22 mouse cellular contexts compared by ENCODE assay signal in genomic region chr8:101937859-101938258, GRCm38 (mm10).
DNase-seq lines count a peak whose midpoint lies in the region; ATAC-seq and TF ChIP-seq lines count a peak whose summit lies in the region.
"Had no signal": no experiment of that assay in that cellular context is flagged by ENCODE, and none has a peak within 500 bp of the region (broad histone marks: within the 10 kb centered on the region; RNA-seq: fewer than 3 reads in every experiment).

No protein-coding gene starts in this region.

- no peak overlapping the region for H3K27ac ChIP-seq in hindbrain, embryonic 13.5 days
- H3K27ac ChIP-seq in hindbrain, embryonic 14.5 days: no peak overlapping the region
- H3K27ac ChIP-seq in midbrain, embryonic 16.5 days (ENCODE audit: low read length): no peak overlapping the region
- H3K27ac ChIP-seq in midbrain, embryonic 11.5 days (ENCODE audit: low read depth, low read length): no peak overlapping the region
- no peak overlapping the region for H3K27ac ChIP-seq in hindbrain, postnatal 0 days
- H3K27ac ChIP-seq: embryonic facial prominence, embryonic 15.5 days; forebrain, embryonic 10.5 days; gastrocnemius, adult 2 months had no signal

- no peak overlapping the region for H3K9ac ChIP-seq in hindbrain, embryonic 13.5 days
- H3K9ac ChIP-seq in hindbrain, embryonic 14.5 days: no peak overlapping the region
- no peak overlapping the region for H3K9ac ChIP-seq in midbrain, embryonic 16.5 days (ENCODE audit: low read depth, low read length)
- H3K9ac ChIP-seq in midbrain, embryonic 11.5 days (ENCODE audit: low read length): no peak overlapping the region
- H3K9ac ChIP-seq in hindbrain, postnatal 0 days (replicated peaks; ENCODE audit: low read length): no peak overlapping the region
- H3K9ac ChIP-seq: embryonic facial prominence, embryonic 15.5 days had no signal

- ATAC-seq in hindbrain, embryonic 13.5 days (ENCODE audit: low FRiP score): 0 out of 2 replicates have a peak, but pooled peaks have one; percentile 43
- no peak for ATAC-seq in hindbrain, embryonic 14.5 days (ENCODE audit: low FRiP score)
- peak; percentile 39; the same call in 1 of the 2 replicates for ATAC-seq in midbrain, embryonic 16.5 days
- ATAC-seq in midbrain, embryonic 11.5 days (ENCODE audit: low FRiP score): no peak
- 0 out of 2 replicates have a peak, but pooled peaks have one; percentile 38 for ATAC-seq in hindbrain, postnatal 0 days
- ATAC-seq: forebrain, embryonic 14.5 days; inflammation-experienced regulatory T-cells, adult 6 months had no signal

- no peaks in the 10 kb centered on the region for H3K9me3 ChIP-seq in hindbrain, embryonic 13.5 days
- no peaks in the 10 kb centered on the region for H3K9me3 ChIP-seq in hindbrain, embryonic 14.5 days (ENCODE audit: control insufficient read depth, low read length)
- no peaks in the 10 kb centered on the region for H3K9me3 ChIP-seq in midbrain, embryonic 16.5 days (replicated peaks; ENCODE audit: control insufficient read depth, low read length, poor library complexity, severe bottlenecking)
- H3K9me3 ChIP-seq in midbrain, embryonic 11.5 days (ENCODE audit: control insufficient read depth, low read length): no peaks in the 10 kb centered on the region
- no peaks in the 10 kb centered on the region for H3K9me3 ChIP-seq in hindbrain, postnatal 0 days (ENCODE audit: low read length)
- H3K9me3 ChIP-seq: embryonic facial prominence, embryonic 15.5 days; forebrain, embryonic 10.5 days had no signal

- no peak overlapping the region for H3K4me3 ChIP-seq in hindbrain, embryonic 13.5 days
- no peak overlapping the region for H3K4me3 ChIP-seq in hindbrain, embryonic 14.5 days (replicated peaks; ENCODE audit: low read length)
- H3K4me3 ChIP-seq in midbrain, embryonic 16.5 days (ENCODE audit: low read depth, low read length): no peak overlapping the region
- H3K4me3 ChIP-seq in midbrain, embryonic 11.5 days (ENCODE audit: low read depth, low read length): no peak overlapping the region
- H3K4me3 ChIP-seq in hindbrain, postnatal 0 days (ENCODE audit: low read length): no peak overlapping the region
- H3K4me3 ChIP-seq: embryonic facial prominence, embryonic 15.5 days; erythroblast, embryonic 14.5 days; forebrain, embryonic 10.5 days; gastrocnemius, adult 2 months had no signal

- H3K4me2 ChIP-seq in hindbrain, embryonic 13.5 days: no peak overlapping the region
- H3K4me2 ChIP-seq in hindbrain, embryonic 14.5 days (replicated peaks): no peak overlapping the region
- H3K4me2 ChIP-seq in midbrain, embryonic 16.5 days (ENCODE audit: low read length): no peak overlapping the region
- no peak overlapping the region for H3K4me2 ChIP-seq in midbrain, embryonic 11.5 days
- no peak overlapping the region for H3K4me2 ChIP-seq in hindbrain, postnatal 0 days (ENCODE audit: low read depth, low read length)
- H3K4me2 ChIP-seq: embryonic facial prominence, embryonic 15.5 days had no signal

- H3K36me3 ChIP-seq in hindbrain, embryonic 13.5 days: no peaks in the 10 kb centered on the region
- no peaks in the 10 kb centered on the region for H3K36me3 ChIP-seq in hindbrain, embryonic 14.5 days (replicated peaks; ENCODE audit: control insufficient read depth, insufficient read depth)
- no peaks in the 10 kb centered on the region for H3K36me3 ChIP-seq in midbrain, embryonic 16.5 days (ENCODE audit: control insufficient read depth, insufficient read depth, low read length)
- H3K36me3 ChIP-seq in midbrain, embryonic 11.5 days (ENCODE audit: control insufficient read depth, insufficient read depth, low read length): no peaks in the 10 kb centered on the region
- H3K36me3 ChIP-seq in hindbrain, postnatal 0 days (ENCODE audit: insufficient read depth, low read length): no peaks in the 10 kb centered on the region
- H3K36me3 ChIP-seq: embryonic facial prominence, embryonic 15.5 days; forebrain, embryonic 10.5 days had no signal

- no peaks in the 10 kb centered on the region for H3K4me1 ChIP-seq in hindbrain, embryonic 13.5 days (replicated peaks)
- no peaks in the 10 kb centered on the region for H3K4me1 ChIP-seq in hindbrain, embryonic 14.5 days (replicated peaks; ENCODE audit: control insufficient read depth, insufficient read depth, low read length)
- H3K4me1 ChIP-seq in midbrain, embryonic 16.5 days (ENCODE audit: control insufficient read depth, insufficient read depth, low read length): no peaks in the 10 kb centered on the region
- H3K4me1 ChIP-seq in midbrain, embryonic 11.5 days (ENCODE audit: control insufficient read depth, insufficient read depth, low read length): no peaks in the 10 kb centered on the region
- H3K4me1 ChIP-seq in hindbrain, postnatal 0 days (ENCODE audit: insufficient read depth, low read length): no peaks in the 10 kb centered on the region
- H3K4me1 ChIP-seq: embryonic facial prominence, embryonic 15.5 days; forebrain, embryonic 10.5 days had no signal

- no peaks in the 10 kb centered on the region for H3K27me3 ChIP-seq in hindbrain, embryonic 13.5 days
- H3K27me3 ChIP-seq in hindbrain, embryonic 14.5 days (ENCODE audit: control insufficient read depth, insufficient read depth, low read length): no peaks in the 10 kb centered on the region
- no peaks in the 10 kb centered on the region for H3K27me3 ChIP-seq in midbrain, embryonic 16.5 days (ENCODE audit: control insufficient read depth, insufficient read depth, low read depth, low read length)
- no peaks in the 10 kb centered on the region for H3K27me3 ChIP-seq in midbrain, embryonic 11.5 days (ENCODE audit: control insufficient read depth, insufficient read depth, low read length)
- H3K27me3 ChIP-seq in hindbrain, postnatal 0 days (ENCODE audit: insufficient read depth, low read length): no peaks in the 10 kb centered on the region
- H3K27me3 ChIP-seq: CH12.LX; embryonic facial prominence, embryonic 15.5 days had no signal

- TF ChIP-seq CTCF in hindbrain, postnatal 0 days (IDR thresholded peaks at IDR 0.05; ENCODE audit: low read depth): no peak

- DNase-seq in hindbrain, embryonic 14.5 days (ENCODE audit: low spot score): no peak
- no peak for DNase-seq in midbrain, embryonic 11.5 days (ENCODE audit: low spot score, missing footprints)
- peak; percentile 24 for DNase-seq in hindbrain, postnatal 0 days (ENCODE audit: low spot score)
- DNase-seq in kidney, postnatal 4 days: no peak
- DNase-seq: adrenal gland, adult 2 months; adrenal gland, postnatal 25 days; cerebellum, adult 11 months; cerebellum, adult 8-10 months; cerebellum, postnatal 14 days; embryo, embryonic 11 days; gastrocnemius, adult 2 months; gastrocnemius, postnatal 25 days; heart, postnatal 10 days; heart, postnatal 4 days had no signal

- 51% methylated on average over 2 of the region's 2 CpGs for WGBS in hindbrain, embryonic 13.5 days
- 47% methylated on average over 2 of the region's 2 CpGs for WGBS in hindbrain, embryonic 14.5 days
- WGBS in midbrain, embryonic 16.5 days: 36% methylated on average over 2 of the region's 2 CpGs
- WGBS in midbrain, embryonic 11.5 days: 88% methylated on average over 2 of the region's 2 CpGs
- 44% methylated on average over 2 of the region's 2 CpGs for WGBS in hindbrain, postnatal 0 days

Comparison
In these comparisons a context has a peak if more than half of its experiments do, and no peak if none do; other contexts are left out.
1. ATAC-seq: peak in hindbrain, embryonic 13.5 days (single experiment), midbrain, embryonic 16.5 days (single experiment) and hindbrain, postnatal 0 days (single experiment); none in hindbrain, embryonic 14.5 days (single experiment) and midbrain, embryonic 11.5 days (single experiment).